Mouse (Mus musculus): ENCODE data around the gene Mcat. TPM values are rescaled to one million over a fixed set of nuclear protein-coding genes. Genes with fewer than 3 reads are reported as not detected.
A peak's percentile ranks its signal among the peaks of the same experiment; 100 is the strongest.
"Not testable (repeated sequence)": the region's sequence is repeated elsewhere in the genome, so short reads cannot be mapped to it uniquely, and the experiment has no call there.

Gene Mcat
- polyA plus RNA-seq, 1 experiment = not detected

- WGBS = 9% methylated on average over 41 of the region's 41 CpGs
Measured at GRCm38 (mm10) chr15:83510805-83511405, 52.7 kb downstream of the Mcat start, which contains the start of gene Ttll1. TSS of gene Ttll1 (minus strand) at chr15:83510893.

DNA sequence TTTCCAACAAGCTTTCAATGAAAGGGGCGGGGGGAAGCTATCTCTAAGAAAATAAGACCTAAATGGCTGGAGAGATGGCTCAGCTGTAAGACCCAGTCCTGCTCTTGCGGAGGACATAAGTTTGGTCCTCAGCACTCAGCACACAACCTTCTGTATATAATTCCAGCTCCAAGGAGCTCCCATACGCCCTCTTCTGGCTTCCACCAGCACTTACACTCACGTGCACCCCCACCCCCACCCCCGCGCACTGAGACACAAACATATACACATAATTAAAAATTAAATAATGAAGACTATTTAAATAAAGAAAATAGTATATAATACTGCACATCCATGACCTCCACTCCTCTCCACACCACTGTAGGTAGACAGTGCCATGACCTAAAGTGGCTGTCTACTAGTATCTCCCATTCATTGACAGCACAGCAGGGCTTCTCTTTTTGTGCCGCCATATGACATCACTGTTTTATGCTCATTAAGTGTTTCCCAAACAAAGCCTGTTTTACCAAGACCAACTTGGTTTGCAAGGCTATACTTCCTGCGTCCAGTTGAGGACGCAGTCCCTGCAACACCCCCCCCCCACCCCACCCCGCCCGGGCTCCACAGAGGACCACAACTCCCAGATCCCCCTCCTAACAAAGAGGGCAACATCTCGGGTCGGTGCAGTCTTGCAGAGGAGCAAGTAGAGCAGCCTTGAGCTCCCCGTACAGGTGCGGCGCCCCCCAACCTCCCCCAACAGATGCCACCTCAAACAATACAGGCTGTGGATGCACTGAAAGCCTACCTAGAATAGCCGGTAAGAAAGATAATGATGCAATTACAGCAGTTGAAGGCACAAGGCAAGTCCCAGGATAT lies 53.4 kb downstream of the Mcat start:
- Histone ChIP-seq H3K27ac (ENCODE audit: insufficient read depth, low read depth, low read length) (0 out of 2 replicates have a peak overlapping the region, but pooled peaks have one; percentile 16), H3K4me1 (ENCODE audit: control insufficient read depth, insufficient read depth, low read length) (peaks cover 14% of the 10 kb centered on the region), H3K4me3 (ENCODE audit: insufficient read depth, low read depth, low read length) (peak overlapping the region; percentile 63)
- 23% methylated on average over 17 of the region's 17 CpGs for WGBS
- no peak for TF ChIP-seq CTCF (IDR thresholded peaks at IDR 0.05; ENCODE audit: insufficient read depth, low read depth, low read length)
- TF ChIP-seq POLR2A (IDR thresholded peaks at IDR 0.05; ENCODE audit: insufficient read depth, low read depth, low read length) = no peak

More at GRCm38 (mm10) chr15:83510805-83511405, 52.7 kb downstream of the Mcat start, which contains the start of gene Ttll1:
- TF ChIP-seq POLR2A (IDR thresholded peaks at IDR 0.05; ENCODE audit: insufficient read depth, low read depth, low read length) (peak; percentile 69), CTCF (IDR thresholded peaks at IDR 0.05; ENCODE audit: insufficient read depth, low read depth, low read length) (no peak)
- peaks cover 14% of the 10 kb centered on the region for H3K4me1 ChIP-seq (ENCODE audit: control insufficient read depth, insufficient read depth, low read length)
- H3K4me3 ChIP-seq (ENCODE audit: insufficient read depth, low read depth, low read length) = peak within 1 kb of the TSS; percentile 63
- H3K27ac ChIP-seq (ENCODE audit: insufficient read depth, low read depth, low read length) = 0 out of 2 replicates have a peak within 1 kb of the TSS, but pooled peaks have one; percentile 16

DNA sequence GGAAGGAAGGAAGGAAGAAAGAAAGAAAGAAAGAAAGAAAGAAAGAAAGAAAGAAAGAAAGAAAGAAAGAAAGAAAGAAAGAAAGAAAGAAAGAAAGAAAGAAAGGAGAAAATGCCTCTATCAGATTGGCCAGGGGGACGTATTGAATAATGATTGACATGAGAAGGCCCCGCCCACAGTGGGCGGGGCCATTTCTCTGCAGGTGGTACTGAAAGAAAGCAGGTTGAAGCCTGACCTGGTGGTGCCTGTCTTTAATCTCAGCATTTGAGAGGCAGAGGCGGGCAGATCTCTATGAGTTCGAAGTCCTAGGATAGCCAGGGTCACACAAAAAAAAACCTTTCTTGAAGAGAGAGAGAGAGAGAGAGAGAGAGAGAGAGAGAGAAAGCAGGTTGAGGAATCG lies 62.1 kb downstream of the Mcat start:
- H3K4me3 ChIP-seq (ENCODE audit: insufficient read depth, low read depth, low read length); H3K27ac ChIP-seq (ENCODE audit: insufficient read depth, low read depth, low read length); H3K4me1 ChIP-seq (ENCODE audit: control insufficient read depth, insufficient read depth, low read length): not testable (repeated sequence)
- 79% methylated on average over 6 of the region's 6 CpGs for WGBS

GRCm38 (mm10) chr15:83500352-83500751 lies 63.2 kb downstream of the Mcat start:
- H3K4me3 ChIP-seq (ENCODE audit: insufficient read depth, low read depth, low read length) = no peak overlapping the region
- TF ChIP-seq CTCF (IDR thresholded peaks at IDR 0.05; ENCODE audit: insufficient read depth, low read depth, low read length) (peak; percentile 24; the same call in 1 of the 2 replicates), POLR2A (IDR thresholded peaks at IDR 0.05; ENCODE audit: insufficient read depth, low read depth, low read length) (no peak)
- no peak overlapping the region for H3K27ac ChIP-seq (ENCODE audit: insufficient read depth, low read depth, low read length)
- 62% methylated on average over 3 of the region's 3 CpGs for WGBS
- H3K4me1 ChIP-seq (ENCODE audit: control insufficient read depth, insufficient read depth, low read length) = no peaks in the 10 kb centered on the region

DNA sequence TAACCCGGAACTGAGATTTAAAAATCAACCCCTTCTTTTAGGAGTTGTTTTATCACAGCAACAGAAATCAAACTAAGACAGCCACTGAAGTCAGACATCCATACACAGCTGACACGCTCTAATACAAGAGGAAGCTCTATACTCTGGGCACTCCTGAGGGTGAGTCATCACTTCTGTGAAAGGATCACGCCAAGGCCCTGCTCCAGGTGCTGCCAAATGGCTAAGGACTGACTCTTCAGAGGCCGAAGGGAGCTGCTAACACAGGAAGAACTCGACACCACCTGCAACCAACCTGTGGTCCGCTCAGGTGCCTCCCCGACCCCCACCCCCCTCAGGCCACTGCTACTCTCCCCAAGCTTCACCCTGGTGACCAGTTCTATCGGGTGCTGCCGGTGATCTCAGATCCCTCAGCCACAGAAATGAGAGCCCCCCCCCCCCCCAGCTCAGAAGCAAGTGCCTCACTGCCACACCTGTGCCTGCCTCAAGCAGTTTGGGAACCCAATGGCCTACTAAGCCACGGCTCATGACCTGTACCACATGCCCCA lies 64.3 kb downstream of the Mcat start:
- Histone ChIP-seq H3K4me1 (ENCODE audit: control insufficient read depth, insufficient read depth, low read length) (no peaks in the 10 kb centered on the region), H3K4me3 (ENCODE audit: insufficient read depth, low read depth, low read length) (no peak overlapping the region), H3K27ac (ENCODE audit: insufficient read depth, low read depth, low read length) (no peak overlapping the region)
- TF ChIP-seq CTCF (IDR thresholded peaks at IDR 0.05; ENCODE audit: insufficient read depth, low read depth, low read length) = no peak
- TF ChIP-seq POLR2A (IDR thresholded peaks at IDR 0.05; ENCODE audit: insufficient read depth, low read depth, low read length) = no peak
- WGBS = 87% methylated on average over 10 of the region's 10 CpGs

GRCm38 (mm10) chr15:83497299-83497698 lies 66.3 kb downstream of the Mcat start:
- Histone ChIP-seq H3K27ac (ENCODE audit: insufficient read depth, low read depth, low read length) (no peak overlapping the region), H3K4me3 (ENCODE audit: insufficient read depth, low read depth, low read length) (no peak overlapping the region), H3K4me1 (ENCODE audit: control insufficient read depth, insufficient read depth, low read length) (no peaks in the 10 kb centered on the region)
- no peak for TF ChIP-seq CTCF (IDR thresholded peaks at IDR 0.05; ENCODE audit: insufficient read depth, low read depth, low read length)
- no peak for TF ChIP-seq POLR2A (IDR thresholded peaks at IDR 0.05; ENCODE audit: insufficient read depth, low read depth, low read length)
- 94% methylated on average over 6 of the region's 6 CpGs for WGBS

Other genes with a start within 250 kb of the Mcat start
- gene Arfgap3, start 213.5 kb downstream of the Mcat start, polyA plus RNA-seq (2012; ENCODE audit: insufficient read depth, insufficient read length, low replicate concordance, missing spikeins) = not detected in 2 replicates
- 149 TPM in 1 of 2 replicates, not detected in the other for gene Pacsin2, start 99.2 kb downstream of the Mcat start, polyA plus RNA-seq (2012; ENCODE audit: insufficient read depth, insufficient read length, low replicate concordance, missing spikeins)
- gene Ttll1, start 52.9 kb downstream of the Mcat start, polyA plus RNA-seq (2012; ENCODE audit: insufficient read depth, insufficient read length, low replicate concordance, missing spikeins) = not detected in 2 replicates
- gene Bik, start 36.9 kb downstream of the Mcat start, polyA plus RNA-seq (2012; ENCODE audit: insufficient read depth, insufficient read length, low replicate concordance, missing spikeins) = not detected in 2 replicates
- not detected in 2 replicates for gene Tspo, start 195 bp downstream of the Mcat start, polyA plus RNA-seq (2012; ENCODE audit: insufficient read depth, insufficient read length, low replicate concordance, missing spikeins)
- gene Ttll12, start 31.4 kb upstream of the Mcat start, polyA plus RNA-seq (2012; ENCODE audit: insufficient read depth, insufficient read length, low replicate concordance, missing spikeins) = not detected in 2 replicates
- not detected in 2 replicates for gene Scube1, start 161.2 kb upstream of the Mcat start, polyA plus RNA-seq (2012; ENCODE audit: insufficient read depth, insufficient read length, low replicate concordance, missing spikeins)
- gene Mpped1, start 215.7 kb upstream of the Mcat start, polyA plus RNA-seq (2012; ENCODE audit: insufficient read depth, insufficient read length, low replicate concordance, missing spikeins) = not detected in 2 replicates

All from olfactory bulb, adult 2 months (tissue).